Mouse (Mus musculus) embryo, embryonic 11 days (tissue): ENCODE data around the gene Olfr128.
"Not testable (repeated sequence)": the region's sequence is repeated elsewhere in the genome, so short reads cannot be mapped to it uniquely, and the experiment has no call there.

Experiments used
- DNase-seq: peaks from one replicate; pipeline ENCODE4 v3.0.0-alpha.2; 2015

The Olfr128 gene

DNA sequence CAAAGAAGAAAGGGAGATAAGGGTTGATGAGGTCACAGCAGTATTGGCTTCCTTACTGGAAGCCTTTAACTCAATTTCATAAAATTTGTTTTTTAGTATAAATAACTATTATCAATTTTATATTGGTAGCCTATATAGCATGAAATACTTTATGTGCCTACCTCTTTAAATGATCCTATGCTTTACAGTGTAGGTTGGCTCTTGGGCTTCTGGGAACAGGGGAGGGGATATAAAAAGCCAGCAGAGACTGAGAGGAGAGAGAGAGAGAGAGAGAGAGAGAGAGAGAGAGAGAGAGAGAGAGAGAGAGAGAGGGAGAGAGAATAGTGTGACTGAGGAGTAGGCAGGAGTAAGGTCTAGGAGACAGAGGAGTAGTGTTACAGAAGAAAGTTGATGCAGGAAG is at the start of gene Olfr128:
Gene Olfr128 (plus strand): TSS at position 301 of the 400 bp plus-strand sequence.
- DNase-seq: no peak

DNA sequence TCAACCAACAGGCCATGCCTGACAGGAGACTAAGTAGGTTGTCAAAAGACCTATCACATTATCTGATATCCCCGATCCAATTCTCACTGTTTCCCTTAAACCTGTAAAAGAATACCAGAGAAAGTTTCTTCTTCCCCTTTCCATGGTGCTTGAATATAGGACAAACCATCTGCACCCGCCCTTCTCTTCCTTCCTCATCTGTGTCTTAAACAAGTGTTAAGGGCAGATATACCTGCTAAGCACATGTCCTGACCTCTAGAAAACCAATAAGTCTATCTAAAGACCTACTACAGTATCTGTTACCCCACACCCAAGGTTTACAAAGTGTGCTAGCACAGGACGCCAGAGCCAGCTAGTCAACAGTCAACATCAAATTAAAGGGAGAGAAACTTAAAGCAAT is 46.5 kb upstream of the Olfr128 start:
- no peak for DNase-seq

DNA sequence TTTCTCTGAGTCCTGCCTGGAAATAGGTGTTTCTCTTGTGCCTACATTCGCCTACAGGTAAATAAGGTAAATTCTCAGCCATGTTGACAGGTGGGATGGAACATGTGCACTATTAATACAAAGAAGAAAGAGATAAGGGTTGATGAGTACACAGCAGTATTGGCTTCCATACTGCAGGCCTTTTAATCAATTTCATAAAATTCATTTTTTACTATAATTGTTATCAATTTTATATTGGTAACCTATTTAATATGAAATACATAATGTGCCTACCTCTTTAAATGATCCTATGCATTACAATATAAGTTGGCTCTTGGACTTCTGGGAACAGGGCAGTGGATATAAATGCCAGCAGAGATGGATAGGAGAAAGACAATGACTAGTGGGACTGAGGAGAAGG is 20.2 kb upstream of the Olfr128 start, which contains the start of gene Olfr127:
Gene Olfr127 (plus strand): TSS at position 301 of the 400 bp plus-strand sequence.
- DNase-seq: no peak

DNA sequence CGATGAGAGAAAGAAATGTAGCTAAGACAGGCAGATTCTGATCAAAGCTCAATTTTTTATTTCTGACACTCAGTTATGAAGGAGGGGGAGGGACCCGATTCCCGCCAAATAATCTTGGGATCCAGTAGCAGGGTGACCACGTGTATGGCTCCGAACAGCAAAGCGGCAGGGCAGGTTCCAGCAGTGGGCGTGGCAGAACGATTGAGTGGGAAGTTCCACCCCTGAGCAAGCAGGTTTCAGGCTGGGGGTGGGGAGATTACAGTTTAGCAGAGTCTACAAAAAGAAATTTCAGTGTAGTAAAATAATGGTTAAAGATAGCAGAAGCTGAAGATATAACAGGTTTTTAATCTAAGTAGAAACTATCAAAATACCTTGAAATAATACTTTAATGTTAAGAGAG is 13.5 kb upstream of the Olfr128 start:
- not testable (repeated sequence) for DNase-seq

DNA sequence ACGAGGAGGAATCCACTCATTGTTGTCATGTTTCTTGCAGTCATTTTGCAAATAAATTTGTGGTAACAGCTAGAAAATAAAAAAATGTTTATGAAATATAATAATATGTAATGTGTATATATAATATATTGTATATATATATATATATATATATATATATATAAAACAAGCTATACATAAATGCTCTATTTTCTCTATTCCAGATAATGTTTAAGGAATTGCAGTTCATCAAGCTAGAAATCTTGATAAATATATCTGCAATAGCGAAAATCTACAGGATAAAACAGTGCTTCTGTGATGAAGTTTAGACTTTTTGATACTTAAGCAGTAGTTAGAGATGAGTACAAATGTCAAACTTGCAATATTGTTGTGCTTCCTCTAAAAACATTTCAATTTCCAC is 32.6 kb downstream of the Olfr128 start, which contains the start of gene Olfr761:
Gene Olfr761 (minus strand): TSS at position 101 of the 400 bp plus-strand sequence.
- no peak for DNase-seq

DNA sequence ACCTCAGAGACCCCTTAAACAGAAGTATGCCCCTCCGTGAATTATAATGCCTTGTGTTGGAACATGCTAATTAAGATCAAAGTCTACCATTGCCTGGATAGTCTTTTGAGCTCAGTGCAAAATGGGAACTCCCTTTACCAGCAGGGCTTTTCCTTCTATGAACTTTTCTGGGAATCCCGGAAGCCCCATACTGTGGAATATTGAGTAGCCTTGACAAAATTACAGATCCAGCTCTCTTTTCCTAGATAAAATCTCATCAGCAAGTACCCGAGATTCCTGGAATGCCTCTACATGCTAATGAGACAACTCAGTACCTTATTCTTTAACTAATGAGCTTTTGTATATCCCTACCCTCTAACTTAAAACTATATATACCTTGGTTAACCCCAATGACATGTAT is 53.2 kb downstream of the Olfr128 start:
- DNase-seq: no peak
